Mouse (Mus musculus): Measurements from ENCODE around the gene C1qtnf1. TPM values are rescaled to one million over a fixed set of nuclear protein-coding genes. Genes with fewer than 3 reads are reported as not detected.

C1qtnf1 gene
- polyA plus RNA-seq, 1 experiment, result 3.4 TPM

DNA sequence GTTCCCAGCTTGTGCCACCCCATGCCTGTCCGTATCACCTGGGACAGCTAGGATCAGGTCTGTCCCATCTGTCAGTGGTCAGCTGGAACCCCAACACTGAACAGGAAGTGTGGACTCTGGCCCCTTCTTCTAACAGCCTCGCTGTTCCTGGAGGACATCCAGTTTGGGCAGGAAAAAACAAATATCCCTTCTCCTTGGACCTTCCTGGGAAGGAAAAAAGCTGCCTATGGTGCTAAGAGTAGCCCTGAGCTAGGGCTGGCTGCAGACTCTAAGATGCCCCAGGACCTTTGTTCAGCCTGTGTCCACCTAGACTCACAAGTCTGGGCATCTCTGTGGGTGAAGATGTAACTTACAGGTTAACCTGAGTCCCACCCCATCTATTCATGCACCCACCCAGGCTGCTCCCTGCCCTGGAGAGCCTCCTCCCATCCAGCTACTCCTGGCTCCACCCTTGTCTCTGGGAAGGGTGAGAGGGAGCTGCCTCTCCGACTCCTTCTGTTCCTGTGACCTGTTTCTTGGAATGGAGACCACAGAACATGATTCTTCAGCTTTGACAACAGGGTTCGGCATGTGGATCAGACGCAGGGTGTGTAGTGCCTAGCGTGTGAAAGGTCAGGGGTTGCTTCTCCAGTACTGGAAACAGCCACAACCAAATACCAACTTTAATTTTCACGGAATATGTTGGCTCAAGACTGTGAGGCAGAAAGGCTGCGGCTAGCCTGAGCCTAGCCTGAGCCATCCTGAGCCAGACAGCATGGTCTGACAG lies 1.1 kb downstream of the C1qtnf1 start:
- Histone ChIP-seq H3K4me3 (ENCODE audit: insufficient read depth, low read length) (peak overlapping the region; percentile 1; the same call in 1 of the 2 replicates), H3K27ac (ENCODE audit: insufficient read depth, low read length) (no peak overlapping the region), H3K4me1 (ENCODE audit: control insufficient read depth, insufficient read depth, low read length) (no peaks in the 10 kb centered on the region)
- TF ChIP-seq POLR2A (IDR thresholded peaks at IDR 0.05; ENCODE audit: extremely low read depth, insufficient read depth, low read length), result no peak
- TF ChIP-seq CTCF (IDR thresholded peaks at IDR 0.05; ENCODE audit: extremely low read depth, insufficient read depth, low read length), result no peak

- no peaks in the 10 kb centered on the region for H3K4me1 ChIP-seq (ENCODE audit: control insufficient read depth, insufficient read depth, low read length)
- H3K27ac ChIP-seq (ENCODE audit: insufficient read depth, low read length), result no peak overlapping the region
- no peak overlapping the region for H3K4me3 ChIP-seq (ENCODE audit: insufficient read depth, low read length)
- TF ChIP-seq CTCF (IDR thresholded peaks at IDR 0.05; ENCODE audit: extremely low read depth, insufficient read depth, low read length) (no peak), POLR2A (IDR thresholded peaks at IDR 0.05; ENCODE audit: extremely low read depth, insufficient read depth, low read length) (no peak)
These were observed 2.4 kb downstream of the C1qtnf1 start for GRCm38 (mm10) chr11:118430291-118430885.

- TF ChIP-seq CTCF (IDR thresholded peaks at IDR 0.05; ENCODE audit: extremely low read depth, insufficient read depth, low read length) (no peak), POLR2A (IDR thresholded peaks at IDR 0.05; ENCODE audit: extremely low read depth, insufficient read depth, low read length) (no peak)
- H3K4me3 ChIP-seq (ENCODE audit: insufficient read depth, low read length), result no peak overlapping the region
- no peaks in the 10 kb centered on the region for H3K4me1 ChIP-seq (ENCODE audit: control insufficient read depth, insufficient read depth, low read length)
- H3K27ac ChIP-seq (ENCODE audit: insufficient read depth, low read length), result no peak overlapping the region
These were observed 3.3 kb downstream of the C1qtnf1 start for GRCm38 (mm10) chr11:118431100-118431948.

DNA sequence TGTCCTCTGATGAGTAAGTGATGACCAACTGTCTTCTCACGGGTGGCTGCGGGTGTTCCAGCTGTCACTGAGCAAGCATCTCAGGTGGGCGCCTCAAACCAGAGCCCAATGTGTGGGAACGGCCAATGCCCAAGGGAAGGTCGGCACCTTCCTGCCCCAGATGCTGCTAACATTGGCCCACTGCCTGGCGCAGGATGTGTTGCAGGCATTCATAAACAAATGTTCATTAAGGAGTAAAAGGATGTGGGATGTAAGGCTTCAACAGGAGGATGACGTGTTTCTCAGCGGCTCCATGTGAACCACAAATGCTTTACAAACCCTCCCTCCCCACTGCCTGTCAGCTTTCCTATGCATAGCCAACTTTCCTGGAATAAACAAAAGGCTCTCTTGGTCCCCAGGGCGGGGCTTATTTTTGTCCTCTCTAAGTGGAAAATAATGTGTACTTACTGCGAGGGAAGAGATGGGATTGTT lies 5.4 kb downstream of the C1qtnf1 start:
- TF ChIP-seq POLR2A (IDR thresholded peaks at IDR 0.05; ENCODE audit: extremely low read depth, insufficient read depth, low read length), result no peak
- TF ChIP-seq CTCF (IDR thresholded peaks at IDR 0.05; ENCODE audit: extremely low read depth, insufficient read depth, low read length), result no peak
- peaks cover 1% of the 10 kb centered on the region; the same call in 1 of the 2 replicates for H3K4me1 ChIP-seq (ENCODE audit: control insufficient read depth, insufficient read depth, low read length)
- H3K27ac ChIP-seq (ENCODE audit: insufficient read depth, low read length), result no peak overlapping the region
- H3K4me3 ChIP-seq (ENCODE audit: insufficient read depth, low read length), result no peak overlapping the region

GRCm38 (mm10) chr11:118434093-118434492 lies 6.1 kb downstream of the C1qtnf1 start:
- Histone ChIP-seq H3K4me1 (ENCODE audit: control insufficient read depth, insufficient read depth, low read length) (peaks cover 2% of the 10 kb centered on the region; the same call in 1 of the 2 replicates), H3K4me3 (ENCODE audit: insufficient read depth, low read length) (no peak overlapping the region), H3K27ac (ENCODE audit: insufficient read depth, low read length) (no peak overlapping the region)
- TF ChIP-seq CTCF (IDR thresholded peaks at IDR 0.05; ENCODE audit: extremely low read depth, insufficient read depth, low read length), result no peak

DNA sequence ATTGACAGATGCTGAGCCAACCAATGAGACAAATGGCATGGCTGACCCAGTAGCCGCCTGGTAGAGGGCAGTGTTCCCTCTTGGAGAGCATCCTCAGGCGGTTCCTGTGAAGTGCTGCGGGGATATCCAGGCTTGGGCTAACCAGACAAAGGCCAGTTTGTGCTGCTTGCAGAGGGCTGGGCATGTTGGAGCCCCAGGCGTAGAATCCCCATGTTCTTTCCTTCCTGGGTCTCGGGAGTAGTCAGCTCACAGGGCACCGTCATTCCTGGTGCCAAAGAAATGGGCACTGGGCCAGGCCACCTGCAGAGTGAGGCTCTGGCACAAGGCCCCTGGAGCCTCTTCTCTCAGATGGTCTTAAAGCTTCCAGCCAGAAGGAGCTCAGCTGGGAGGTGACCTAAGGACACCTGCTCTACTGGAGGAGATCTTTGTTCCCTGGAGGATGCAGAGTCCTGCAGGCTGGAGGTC lies 8.5 kb downstream of the C1qtnf1 start:
- Histone ChIP-seq H3K4me3 (ENCODE audit: insufficient read depth, low read length) (no peak overlapping the region), H3K4me1 (ENCODE audit: control insufficient read depth, insufficient read depth, low read length) (peaks cover 2% of the 10 kb centered on the region; the same call in 1 of the 2 replicates), H3K27ac (ENCODE audit: insufficient read depth, low read length) (no peak overlapping the region)
- no peak for TF ChIP-seq POLR2A (IDR thresholded peaks at IDR 0.05; ENCODE audit: extremely low read depth, insufficient read depth, low read length)
- TF ChIP-seq CTCF (IDR thresholded peaks at IDR 0.05; ENCODE audit: extremely low read depth, insufficient read depth, low read length), result 0 out of 2 replicates have a peak, but pooled peaks have one; percentile 24

- TF ChIP-seq POLR2A (IDR thresholded peaks at IDR 0.05; ENCODE audit: extremely low read depth, insufficient read depth, low read length), result no peak
- no peak for TF ChIP-seq CTCF (IDR thresholded peaks at IDR 0.05; ENCODE audit: extremely low read depth, insufficient read depth, low read length)
- Histone ChIP-seq H3K27ac (ENCODE audit: insufficient read depth, low read length) (no peak overlapping the region), H3K4me3 (ENCODE audit: insufficient read depth, low read length) (no peak overlapping the region), H3K4me1 (ENCODE audit: control insufficient read depth, insufficient read depth, low read length) (peaks cover 2% of the 10 kb centered on the region; the same call in 1 of the 2 replicates)
These were observed 10.8 kb downstream of the C1qtnf1 start for GRCm38 (mm10) chr11:118438665-118439414.

DNA sequence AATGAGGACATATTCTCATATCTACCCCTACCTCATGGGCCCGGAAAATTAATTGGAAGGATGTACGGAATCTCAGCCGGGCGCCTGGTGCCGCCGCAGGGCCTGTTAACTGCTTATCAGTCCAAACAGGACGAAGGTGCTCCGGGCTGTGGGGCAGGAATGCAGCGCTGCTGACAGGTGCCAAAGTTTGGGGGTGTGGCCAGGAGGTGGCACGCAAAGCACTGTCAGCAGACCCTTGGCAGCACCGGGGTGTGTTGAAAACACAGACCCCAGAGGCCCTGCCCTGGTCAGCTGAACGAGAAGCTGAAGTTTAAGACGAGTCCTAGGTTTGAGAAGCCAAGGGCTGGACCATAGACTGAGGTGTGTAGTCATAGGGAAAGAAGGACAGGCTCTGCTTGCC lies 14.7 kb downstream of the C1qtnf1 start:
- H3K4me1 ChIP-seq (ENCODE audit: control insufficient read depth, insufficient read depth, low read length), result peaks cover 2% of the 10 kb centered on the region; the same call in 1 of the 2 replicates
- no peak overlapping the region for H3K27ac ChIP-seq (ENCODE audit: insufficient read depth, low read length)
- H3K4me3 ChIP-seq (ENCODE audit: insufficient read depth, low read length), result no peak overlapping the region
- TF ChIP-seq POLR2A (IDR thresholded peaks at IDR 0.05; ENCODE audit: extremely low read depth, insufficient read depth, low read length) (no peak), CTCF (IDR thresholded peaks at IDR 0.05; ENCODE audit: extremely low read depth, insufficient read depth, low read length) (no peak)
